Mouse (Mus musculus): Measurements from ENCODE around the gene Ncapd2. TPM values are rescaled to one million over a fixed set of nuclear protein-coding genes. Genes with fewer than 3 reads are reported as not detected.
A peak's percentile ranks its signal among the peaks of the same experiment; 100 is the strongest.

Gene Ncapd2
- polyA plus RNA-seq (2015; fragmentation: Nextera tagmentation; extraction: Ambion mirVana), result 5.9 and 7.9 TPM in 2 replicates

- Histone ChIP-seq H3K4me1 (ENCODE audit: insufficient read depth, low read depth, low read length) (peaks cover 6% of the 10 kb centered on the region; the same call in 1 of the 2 replicates), H3K36me3 (ENCODE audit: insufficient read depth, low read length) (no peaks in the 10 kb centered on the region), H3K9me3 (ENCODE audit: low read length) (no peaks in the 10 kb centered on the region), H3K9ac (replicated peaks; ENCODE audit: low read depth) (peak within 1 kb of the TSS; percentile 64), H3K27me3 (replicated peaks; ENCODE audit: insufficient read depth, low read length) (no peaks in the 10 kb centered on the region), H3K27ac (ENCODE audit: low read length) (peak within 1 kb of the TSS; percentile 98), H3K4me3 (ENCODE audit: low read depth, low read length) (peak within 1 kb of the TSS; percentile 84), H3K4me2 (replicated peaks; ENCODE audit: low read depth, low read length) (peak within 1 kb of the TSS; percentile 74)
- DNase-seq (ENCODE audit: low spot score) (peak; percentile 98), ATAC-seq (peak; percentile 97)
- 2% methylated on average over 54 of the region's 54 CpGs for WGBS
- TF ChIP-seq CTCF (IDR thresholded peaks at IDR 0.05) (no peak; the same call in 1 of the 2 replicates), EP300 (IDR thresholded peaks at IDR 0.05) (no peak)
Measured at GRCm38 (mm10) chr6:125191332-125192015, at the start of gene Ncapd2, which contains the start of gene Mrpl51. Ncapd2 (minus strand) TSS chr6:125191701. Mrpl51 (plus strand) TSS chr6:125191801.

- no peak overlapping the region for H3K27ac ChIP-seq (ENCODE audit: low read length)
Measured at GRCm38 (mm10) chr6:125240617-125241016, 49.1 kb upstream of the Ncapd2 start.

GRCm38 (mm10) chr6:125239547-125239946 is 48.0 kb upstream of the Ncapd2 start:
- no peak overlapping the region for H3K9ac ChIP-seq (replicated peaks; ENCODE audit: low read depth)
- H3K36me3 ChIP-seq (ENCODE audit: insufficient read depth, low read length), result no peaks in the 10 kb centered on the region
- H3K4me2 ChIP-seq (replicated peaks; ENCODE audit: low read depth, low read length), result no peak overlapping the region
- H3K4me3 ChIP-seq (ENCODE audit: low read depth, low read length), result no peak overlapping the region
- ATAC-seq, result no peak
- H3K27ac ChIP-seq (ENCODE audit: low read length), result no peak overlapping the region
- TF ChIP-seq EP300 (IDR thresholded peaks at IDR 0.05), result no peak
- TF ChIP-seq CTCF (IDR thresholded peaks at IDR 0.05), result no peak
- H3K9me3 ChIP-seq (ENCODE audit: low read length), result no peaks in the 10 kb centered on the region
- no peaks in the 10 kb centered on the region; the same call in 1 of the 2 replicates for H3K4me1 ChIP-seq (ENCODE audit: insufficient read depth, low read depth, low read length)
- no peak for DNase-seq (ENCODE audit: low spot score)
- no peaks in the 10 kb centered on the region for H3K27me3 ChIP-seq (replicated peaks; ENCODE audit: insufficient read depth, low read length)
- 89% methylated on average over 5 of the region's 5 CpGs for WGBS

More at GRCm38 (mm10) chr6:125240617-125241016, 49.1 kb upstream of the Ncapd2 start:
- no peaks in the 10 kb centered on the region; the same call in 1 of the 2 replicates for H3K4me1 ChIP-seq (ENCODE audit: insufficient read depth, low read depth, low read length)
- TF ChIP-seq EP300 (IDR thresholded peaks at IDR 0.05) (no peak), CTCF (IDR thresholded peaks at IDR 0.05) (no peak)
- H3K9ac ChIP-seq (replicated peaks; ENCODE audit: low read depth), result no peak overlapping the region
- no peaks in the 10 kb centered on the region for H3K27me3 ChIP-seq (replicated peaks; ENCODE audit: insufficient read depth, low read length)
- no peaks in the 10 kb centered on the region for H3K36me3 ChIP-seq (ENCODE audit: insufficient read depth, low read length)
- DNase-seq (ENCODE audit: low spot score) (no peak), ATAC-seq (no peak)
- 75% methylated on average over 5 of the region's 5 CpGs for WGBS
- no peak overlapping the region for H3K4me2 ChIP-seq (replicated peaks; ENCODE audit: low read depth, low read length)
- no peaks in the 10 kb centered on the region for H3K9me3 ChIP-seq (ENCODE audit: low read length)
- no peak overlapping the region for H3K4me3 ChIP-seq (ENCODE audit: low read depth, low read length)

GRCm38 (mm10) chr6:125238396-125238795 is 46.9 kb upstream of the Ncapd2 start:
- ATAC-seq, result no peak

GRCm38 (mm10) chr6:125237421-125237820 is 45.9 kb upstream of the Ncapd2 start:
- Histone ChIP-seq H3K4me1 (ENCODE audit: insufficient read depth, low read depth, low read length) (peaks cover 3% of the 10 kb centered on the region; the same call in 1 of the 2 replicates), H3K27me3 (replicated peaks; ENCODE audit: insufficient read depth, low read length) (no peaks in the 10 kb centered on the region), H3K9me3 (ENCODE audit: low read length) (no peaks in the 10 kb centered on the region), H3K36me3 (ENCODE audit: insufficient read depth, low read length) (no peaks in the 10 kb centered on the region), H3K9ac (replicated peaks; ENCODE audit: low read depth) (no peak overlapping the region), H3K4me3 (ENCODE audit: low read depth, low read length) (no peak overlapping the region), H3K27ac (ENCODE audit: low read length) (no peak overlapping the region), H3K4me2 (replicated peaks; ENCODE audit: low read depth, low read length) (no peak overlapping the region)
- 80% methylated on average over 4 of the region's 4 CpGs for WGBS
- no peak for ATAC-seq
- TF ChIP-seq EP300 (IDR thresholded peaks at IDR 0.05), result no peak
- TF ChIP-seq CTCF (IDR thresholded peaks at IDR 0.05), result no peak
- no peak for DNase-seq (ENCODE audit: low spot score)

More at GRCm38 (mm10) chr6:125238396-125238795, 46.9 kb upstream of the Ncapd2 start:
- H3K4me1 ChIP-seq (ENCODE audit: insufficient read depth, low read depth, low read length), result peaks cover 3% of the 10 kb centered on the region; the same call in 1 of the 2 replicates
- H3K27ac ChIP-seq (ENCODE audit: low read length), result no peak overlapping the region
- peak; percentile 14 for DNase-seq (ENCODE audit: low spot score)
- no peaks in the 10 kb centered on the region for H3K27me3 ChIP-seq (replicated peaks; ENCODE audit: insufficient read depth, low read length)
- WGBS, result 28% methylated on average over 6 of the region's 6 CpGs
- H3K9me3 ChIP-seq (ENCODE audit: low read length), result no peaks in the 10 kb centered on the region
- no peak overlapping the region for H3K9ac ChIP-seq (replicated peaks; ENCODE audit: low read depth)
- no peak overlapping the region for H3K4me3 ChIP-seq (ENCODE audit: low read depth, low read length)
- H3K36me3 ChIP-seq (ENCODE audit: insufficient read depth, low read length), result no peaks in the 10 kb centered on the region
- no peak overlapping the region for H3K4me2 ChIP-seq (replicated peaks; ENCODE audit: low read depth, low read length)
- TF ChIP-seq CTCF (IDR thresholded peaks at IDR 0.05), result no peak
- no peak for TF ChIP-seq EP300 (IDR thresholded peaks at IDR 0.05)

GRCm38 (mm10) chr6:125236782-125237181 is 45.3 kb upstream of the Ncapd2 start, which contains the start of gene Cd27:
Cd27 (minus strand) TSS chr6:125237010.
- 58% methylated on average over 6 of the region's 6 CpGs for WGBS

More at GRCm38 (mm10) chr6:125236782-125237181, 45.3 kb upstream of the Ncapd2 start, which contains the start of gene Cd27:
- Histone ChIP-seq H3K4me1 (ENCODE audit: insufficient read depth, low read depth, low read length) (peaks cover 10% of the 10 kb centered on the region; the same call in 1 of the 2 replicates), H3K4me3 (ENCODE audit: low read depth, low read length) (no peak within 1 kb of the TSS), H3K36me3 (ENCODE audit: insufficient read depth, low read length) (no peaks in the 10 kb centered on the region), H3K27me3 (replicated peaks; ENCODE audit: insufficient read depth, low read length) (no peaks in the 10 kb centered on the region), H3K9ac (replicated peaks; ENCODE audit: low read depth) (no peak within 1 kb of the TSS), H3K4me2 (replicated peaks; ENCODE audit: low read depth, low read length) (no peak within 1 kb of the TSS), H3K27ac (ENCODE audit: low read length) (no peak within 1 kb of the TSS), H3K9me3 (ENCODE audit: low read length) (no peaks in the 10 kb centered on the region)
- no peak for TF ChIP-seq EP300 (IDR thresholded peaks at IDR 0.05)
- no peak for ATAC-seq
- DNase-seq (ENCODE audit: low spot score), result no peak
